Mouse (Mus musculus): Measurements from ENCODE around the gene Dusp22.

Dusp22 gene

GRCm38 (mm10) chr13:30715573-30715972 is 55.8 kb downstream of the Dusp22 start:
- DNase-seq (ENCODE audit: low spot score in 2 of 2): no peak

- DNase-seq (ENCODE audit: low spot score in 2 of 2): no peak
These were observed 56.8 kb downstream of the Dusp22 start for GRCm38 (mm10) chr13:30716611-30717010.

- DNase-seq (ENCODE audit: low spot score in 2 of 2): no peak
These were observed 62.8 kb downstream of the Dusp22 start for GRCm38 (mm10) chr13:30722601-30723000.

GRCm38 (mm10) chr13:30723258-30723657 is 63.5 kb downstream of the Dusp22 start:
- no peak for DNase-seq (ENCODE audit: low spot score in 2 of 2)

GRCm38 (mm10) chr13:30723858-30724257 is 64.1 kb downstream of the Dusp22 start:
- DNase-seq (ENCODE audit: low spot score in 2 of 2): no peak

- DNase-seq (ENCODE audit: low spot score in 2 of 2): no peak
These were observed 65.0 kb downstream of the Dusp22 start for GRCm38 (mm10) chr13:30724691-30725271.

- no peak for DNase-seq (ENCODE audit: low spot score in 2 of 2)
These were observed 67.1 kb downstream of the Dusp22 start for GRCm38 (mm10) chr13:30726879-30727278.

- no peak for DNase-seq (ENCODE audit: low spot score in 2 of 2)
These were observed 68.4 kb downstream of the Dusp22 start for GRCm38 (mm10) chr13:30728155-30728554.

GRCm38 (mm10) chr13:30729245-30729644 is 69.4 kb downstream of the Dusp22 start:
- DNase-seq (ENCODE audit: low spot score in 2 of 2): peak; percentile 19 to 35

GRCm38 (mm10) chr13:30730104-30730793 is 70.5 kb downstream of the Dusp22 start:
- no peak for DNase-seq (ENCODE audit: low spot score in 2 of 2)

- DNase-seq (ENCODE audit: low spot score in 2 of 2): no peak
These were observed 73.1 kb downstream of the Dusp22 start for GRCm38 (mm10) chr13:30732709-30733445.

GRCm38 (mm10) chr13:30736721-30737120 is 76.9 kb downstream of the Dusp22 start:
- no peak for DNase-seq (ENCODE audit: low spot score in 2 of 2)

GRCm38 (mm10) chr13:30737257-30737656 is 77.5 kb downstream of the Dusp22 start:
- no peak for DNase-seq (ENCODE audit: low spot score in 2 of 2)

GRCm38 (mm10) chr13:30738310-30738840 is 78.6 kb downstream of the Dusp22 start:
- DNase-seq (ENCODE audit: low spot score in 2 of 2): peak in 1 of 2 experiments; percentile 32

- DNase-seq (ENCODE audit: low spot score in 2 of 2): no peak
These were observed 81.4 kb downstream of the Dusp22 start for GRCm38 (mm10) chr13:30741172-30741571.

- no peak for DNase-seq (ENCODE audit: low spot score in 2 of 2)
These were observed 82.7 kb downstream of the Dusp22 start for GRCm38 (mm10) chr13:30742411-30742970.

- no peak for DNase-seq (ENCODE audit: low spot score in 2 of 2)
These were observed 85.3 kb downstream of the Dusp22 start for GRCm38 (mm10) chr13:30745121-30745520.

- no peak for DNase-seq (ENCODE audit: low spot score in 2 of 2)
These were observed 87.3 kb downstream of the Dusp22 start for GRCm38 (mm10) chr13:30747068-30747467.

GRCm38 (mm10) chr13:30747504-30747903 is 87.7 kb downstream of the Dusp22 start:
- DNase-seq (ENCODE audit: low spot score in 2 of 2): no peak

- no peak for DNase-seq (ENCODE audit: low spot score in 2 of 2)
These were observed 88.5 kb downstream of the Dusp22 start for GRCm38 (mm10) chr13:30748321-30748720.

GRCm38 (mm10) chr13:30749021-30749556 is 89.3 kb downstream of the Dusp22 start, which contains the start of gene Irf4:
Irf4 (plus strand) TSS chr13:30749226.
- DNase-seq (ENCODE audit: low spot score in 2 of 2): peak; percentile 63 to 70

Data from heart, adult 9 months (tissue).